ENCODE assay signal across 8 mouse cellular contexts in genomic region chrX:106185706-106186105, GRCm38 (mm10). TPM values are rescaled to one million over a fixed set of nuclear protein-coding genes. Genes with fewer than 3 reads are reported as not detected.
DNase-seq lines count a peak whose midpoint lies in the region; ATAC-seq and TF ChIP-seq lines count a peak whose summit lies in the region.

No protein-coding gene starts in this region.

- no peaks in the 10 kb centered on the region for H3K9me3 ChIP-seq in ES-E14 (ENCODE audit: control insufficient read depth, insufficient read depth, low read depth, low read length)
- H3K9me3 ChIP-seq in forebrain, embryonic 16.5 days (ENCODE audit: control insufficient read depth, low read length), result no peaks in the 10 kb centered on the region
- no peaks in the 10 kb centered on the region for H3K9me3 ChIP-seq in liver, embryonic 14.5 days (ENCODE audit: control insufficient read depth, low read length)

- WGBS in forebrain, embryonic 16.5 days, result 14% methylated on average over 5 of the region's 5 CpGs
- WGBS in liver, embryonic 14.5 days (ENCODE audit: insufficient replicate concordance), result 54% methylated on average over 5 of the region's 5 CpGs

- peak overlapping the region; percentile 57; the same call in 1 of the 2 replicates for H3K9ac ChIP-seq in ES-E14 (ENCODE audit: insufficient read depth, low read depth, low read length, poor library complexity, severe bottlenecking)
- H3K9ac ChIP-seq in forebrain, embryonic 16.5 days (replicated peaks; ENCODE audit: low read depth, low read length), result no peak overlapping the region
- H3K9ac ChIP-seq in liver, embryonic 14.5 days (replicated peaks), result no peak overlapping the region

- H3K27ac ChIP-seq in ES-E14 (ENCODE audit: insufficient read depth, low read depth, low read length, poor library complexity, severe bottlenecking), result peak overlapping the region; percentile 69; the same call in 1 of the 2 replicates
- peak overlapping the region; percentile 60 for H3K27ac ChIP-seq in forebrain, embryonic 16.5 days (ENCODE audit: low read length)
- H3K27ac ChIP-seq in liver, embryonic 14.5 days, result no peak overlapping the region

- peak; percentile 80 for DNase-seq in 3T3-L1 (ENCODE audit: low read depth, low spot score)
- no peak for DNase-seq in ES-E14 (ENCODE audit: low read depth, low spot score)
- DNase-seq in liver, embryonic 14.5 days (ENCODE audit: low read depth in 3 of 3, low spot score in 3 of 3), result no peak
- DNase-seq in urinary bladder, postnatal 36 days (ENCODE audit: low spot score in 2 of 2), result no peak
- DNase-seq in layer of hippocampus, postnatal 25 days (ENCODE audit: extremely low spot score in 1 of 2, low spot score in 1 of 2), result no peak
- DNase-seq in layer of hippocampus, postnatal 36 days, result no peak

- H3K4me1 ChIP-seq in ES-E14 (ENCODE audit: control insufficient read depth in 2 of 2, insufficient read depth in 2 of 2, low read length in 2 of 2, poor library complexity in 1 of 2), result peaks cover 1 to 2% of the 10 kb centered on the region in 2 experiments; a peak in 1 of 4 replicates
- H3K4me1 ChIP-seq in forebrain, embryonic 16.5 days (replicated peaks; ENCODE audit: control insufficient read depth, insufficient read depth, low read length), result peaks cover 19% of the 10 kb centered on the region
- peaks cover 0 to 16% of the 10 kb centered on the region in 2 experiments; a peak in 2 of 4 replicates for H3K4me1 ChIP-seq in liver, embryonic 14.5 days (replicated peaks; ENCODE audit: control insufficient read depth in 2 of 2, insufficient read depth in 2 of 2, low read length in 1 of 2)

- no peak overlapping the region for H3K4me2 ChIP-seq in forebrain, embryonic 16.5 days (ENCODE audit: low read length)
- H3K4me2 ChIP-seq in liver, embryonic 14.5 days (ENCODE audit: low read depth), result peak overlapping the region; percentile 73; the same call in 1 of the 2 replicates

- H3K27me3 ChIP-seq in forebrain, embryonic 16.5 days (replicated peaks; ENCODE audit: control insufficient read depth, insufficient read depth, low read length), result no peaks in the 10 kb centered on the region
- H3K27me3 ChIP-seq in liver, embryonic 14.5 days (ENCODE audit: control insufficient read depth, insufficient read depth, low read length), result no peaks in the 10 kb centered on the region

- no peak for TF ChIP-seq EP300 in liver, embryonic 14.5 days (IDR thresholded peaks at IDR 0.05; ENCODE audit: low read depth)

- H3K4me3 ChIP-seq in ES-E14 (ENCODE audit: insufficient read depth in 1 of 2, low read depth in 1 of 2, low read length in 2 of 2, poor library complexity in 1 of 2, severe bottlenecking in 1 of 2), result peak overlapping the region in 1 of 2 experiments; percentile 45; a peak in 1 of 4 replicates
- no peak overlapping the region for H3K4me3 ChIP-seq in forebrain, embryonic 16.5 days (replicated peaks; ENCODE audit: low read length)
- no peak overlapping the region for H3K4me3 ChIP-seq in liver, embryonic 14.5 days (ENCODE audit: insufficient read depth in 1 of 2, low read depth in 2 of 2, low read length in 2 of 2)

- no peak for TF ChIP-seq CTCF in liver, embryonic 14.5 days (IDR thresholded peaks at IDR 0.05; ENCODE audit: low read depth)

- peaks cover 4% of the 10 kb centered on the region for H3K36me3 ChIP-seq in ES-E14 (ENCODE audit: control insufficient read depth, insufficient read depth, low read length, poor library complexity, severe bottlenecking)
- H3K36me3 ChIP-seq in forebrain, embryonic 16.5 days (ENCODE audit: control insufficient read depth, insufficient read depth), result no peaks in the 10 kb centered on the region
- H3K36me3 ChIP-seq in liver, embryonic 14.5 days (replicated peaks; ENCODE audit: control insufficient read depth, insufficient read depth, low read depth), result no peaks in the 10 kb centered on the region

- in situ Hi-C loops in ES-E14 (cut with MboI; ENCODE audit: low sequenced_read_pairs in 2 of 2, unreplicated experiment in 2 of 2), result no loop called here

- no peak for ATAC-seq in forebrain, embryonic 16.5 days
- no peak for ATAC-seq in liver, embryonic 14.5 days (ENCODE audit: insufficient read depth)
- ATAC-seq in monocyte, adult 5-6 weeks (replicated peaks; ENCODE audit: insufficient number of reproducible peaks, low FRiP score, low TSS enrichment, poor library complexity, severe bottlenecking), result no peak

TF ChIP-seq in ES-E14, 5 proteins besides CTCF, POLR2A, EP300 and RAD21:
- TF ChIP-seq ZC3H11A (IDR thresholded peaks at IDR 0.05; ENCODE audit: borderline replicate concordance, low read depth, low read length) (no peak), CHD2 (IDR thresholded peaks at IDR 0.05; ENCODE audit: low read depth, low read length) (no peak), MAFK (IDR thresholded peaks at IDR 0.05; ENCODE audit: insufficient read depth, low read depth, low read length) (no peak), HCFC1 (IDR thresholded peaks at IDR 0.05; ENCODE audit: borderline replicate concordance, insufficient read depth, low read length) (no peak), ZNF384 (IDR thresholded peaks at IDR 0.05; ENCODE audit: low read depth, low read length) (no peak)
TF ChIP-seq in ES-E14: peak in this region for 0.

RNA-seq across cellular contexts. Expression of gene Pgk1, which starts 1.2 kb away (rescaled TPM):
- 521 and 542 TPM in 2 replicates for total RNA-seq in ES-E14 (2012; rRNA removed)
- polyA plus RNA-seq in forebrain, embryonic 16.5 days (2015; fragmentation: Nextera tagmentation; extraction: Ambion mirVana), result 263 and 264 TPM in 2 replicates
- 99.2 and 148 TPM in 2 replicates for polyA plus RNA-seq in liver, embryonic 14.5 days (2012; rRNA removed)
- polyA plus RNA-seq in liver, embryonic 14.5 days (2014; fragmentation: Nextera tagmentation; extraction: Ambion mirVana), result 133 and 153 TPM in 2 replicates
- 100 to 1,000 TPM; 448 to 493 TPM for total RNA-seq in layer of hippocampus, postnatal 25 days (2021)
- 128 to 201 TPM (median 187 TPM) in 3 replicates for total RNA-seq in monocyte, adult 5-6 weeks (2017)
- 100 to 1,000 TPM; 452 to 497 TPM for total RNA-seq in layer of hippocampus, postnatal 36 days (2021)

RNA-seq across cellular contexts. Expression of gene Taf9b, which starts 35.3 kb away (rescaled TPM):
- total RNA-seq in ES-E14 (2012; rRNA removed), result 2.1 and 2.7 TPM in 2 replicates
- 14.7 and 16.3 TPM in 2 replicates for polyA plus RNA-seq in forebrain, embryonic 16.5 days (2015; fragmentation: Nextera tagmentation; extraction: Ambion mirVana)
- polyA plus RNA-seq in liver, embryonic 14.5 days (2012; rRNA removed), result 2.7 and 3.3 TPM in 2 replicates
- polyA plus RNA-seq in liver, embryonic 14.5 days (2014; fragmentation: Nextera tagmentation; extraction: Ambion mirVana), result 7.5 and 8.1 TPM in 2 replicates
- 10 to 100 TPM; 23.3 to 23.9 TPM for total RNA-seq in layer of hippocampus, postnatal 25 days (2021)
- total RNA-seq in monocyte, adult 5-6 weeks (2017), result 5.5 to 10.8 TPM (median 9.9 TPM) in 3 replicates
- 10 to 100 TPM; 22.5 to 24.6 TPM for total RNA-seq in layer of hippocampus, postnatal 36 days (2021)

RNA-seq across cellular contexts. Expression of gene Tlr13, which starts 42.7 kb away (rescaled TPM):
- not detected in 2 replicates for total RNA-seq in ES-E14 (2012; rRNA removed)
- 0.30 and 0.36 TPM in 2 replicates for polyA plus RNA-seq in forebrain, embryonic 16.5 days (2015; fragmentation: Nextera tagmentation; extraction: Ambion mirVana)
- 0.28 and 0.51 TPM in 2 replicates for polyA plus RNA-seq in liver, embryonic 14.5 days (2012; rRNA removed)
- 0.57 and 1.4 TPM in 2 replicates for polyA plus RNA-seq in liver, embryonic 14.5 days (2014; fragmentation: Nextera tagmentation; extraction: Ambion mirVana)
- 1 to 10 TPM; 1.7 TPM for total RNA-seq in layer of hippocampus, postnatal 25 days (2021)
- 152 to 248 TPM (median 234 TPM) in 3 replicates for total RNA-seq in monocyte, adult 5-6 weeks (2017)
- total RNA-seq in layer of hippocampus, postnatal 36 days (2021), result 1 to 10 TPM; 1.3 to 1.5 TPM

Comparison
In these comparisons a context has a peak if more than half of its experiments do, and no peak if none do; other contexts are left out.
1. RNA of gene Tlr13, which starts 42.7 kb away (total RNA-seq): 152 to 248 TPM in monocyte, adult 5-6 weeks; 1.7 TPM in layer of hippocampus, postnatal 25 days, 1.3 to 1.5 TPM in layer of hippocampus, postnatal 36 days and not detected in ES-E14; every median in the first group is over 10 times any median in the second.